Mouse (Mus musculus): ENCODE data around the gene Abca9. TPM values are rescaled to one million over a fixed set of nuclear protein-coding genes. Genes with fewer than 3 reads are reported as not detected.

Gene Abca9
- 0.40 and 1.2 TPM in 2 replicates for polyA plus RNA-seq (2014; fragmentation: Nextera tagmentation; extraction: Ambion mirVana)

DNA sequence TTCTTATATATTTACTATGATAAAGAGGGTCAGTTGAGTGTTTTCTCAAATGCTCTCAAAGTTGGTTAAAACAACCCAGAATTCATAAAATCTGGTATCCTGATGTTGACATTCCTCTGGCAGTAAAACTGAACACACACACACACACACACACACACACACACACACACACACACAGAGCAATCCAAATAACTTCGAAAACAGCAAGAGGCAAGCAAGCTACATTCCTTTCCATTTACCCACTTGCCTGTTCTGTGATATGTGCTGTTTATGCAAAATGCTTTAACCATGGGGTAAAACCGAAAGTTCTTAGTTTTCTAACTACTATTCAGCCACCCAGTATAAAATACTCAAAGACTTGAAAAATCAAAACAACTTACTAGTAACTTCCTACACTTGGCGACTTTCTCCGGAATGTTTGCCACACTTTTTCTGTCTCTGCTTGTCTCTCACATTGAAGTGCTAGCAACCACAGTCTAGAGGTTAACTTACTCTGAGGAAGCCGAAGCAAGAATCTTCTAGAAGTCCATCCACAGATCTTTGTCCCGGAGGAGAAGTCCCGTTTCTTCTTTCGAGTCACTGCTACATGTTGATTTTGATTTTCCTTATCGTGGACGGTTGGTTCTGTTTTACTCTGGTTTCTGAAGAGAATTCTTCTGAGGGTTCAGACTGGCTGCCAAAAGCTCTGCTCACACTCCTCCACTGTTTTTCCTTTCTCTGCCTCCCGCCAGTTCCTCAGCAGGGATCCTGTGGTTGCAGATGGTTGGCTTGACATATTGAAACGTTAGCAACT is at the start of gene Abca9:
TSS of gene Abca9 (minus strand) at position 738 of the 793 bp plus-strand sequence.
- H3K27ac ChIP-seq (ENCODE audit: low read depth, low read length) = no peak within 1 kb of the TSS
- ATAC-seq (ENCODE audit: low FRiP score, low TSS enrichment) = no peak
- H3K9ac ChIP-seq (ENCODE audit: low read depth, low read length) = no peak within 1 kb of the TSS
- no peaks in the 10 kb centered on the region for H3K27me3 ChIP-seq (ENCODE audit: control insufficient read depth, insufficient read depth, low read length)
- 55% methylated on average over 12 of the region's 12 CpGs for WGBS
- H3K4me1 ChIP-seq (ENCODE audit: control insufficient read depth, insufficient read depth, low read length) = no peaks in the 10 kb centered on the region
- H3K36me3 ChIP-seq (ENCODE audit: control insufficient read depth, insufficient read depth, low read length) = no peaks in the 10 kb centered on the region
- H3K4me2 ChIP-seq (replicated peaks; ENCODE audit: low read depth, low read length) = no peak within 1 kb of the TSS; the same call in 1 of the 2 replicates
- H3K9me3 ChIP-seq (ENCODE audit: control insufficient read depth, low read length) = no peaks in the 10 kb centered on the region
- no peak within 1 kb of the TSS; the same call in 1 of the 2 replicates for H3K4me3 ChIP-seq (ENCODE audit: low read length)

DNA sequence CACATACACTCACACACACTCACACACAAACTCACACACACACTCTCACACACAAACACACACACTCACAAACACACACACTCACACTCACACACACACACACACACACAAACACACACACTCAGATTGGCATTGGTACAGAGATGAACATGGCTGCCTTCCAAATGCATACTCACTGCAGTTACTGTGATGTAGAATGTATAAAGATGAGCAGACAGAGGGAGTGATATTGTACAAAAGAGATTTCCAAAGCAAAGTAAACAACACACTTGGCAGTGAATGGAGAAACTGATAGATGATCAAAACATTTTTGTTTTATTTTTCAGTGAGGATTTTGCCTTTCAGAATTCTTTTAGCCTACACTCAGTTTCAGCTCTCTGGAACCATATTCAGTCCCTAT is 49.1 kb upstream of the Abca9 start:
- no peak overlapping the region for H3K9ac ChIP-seq (ENCODE audit: low read depth, low read length)

DNA sequence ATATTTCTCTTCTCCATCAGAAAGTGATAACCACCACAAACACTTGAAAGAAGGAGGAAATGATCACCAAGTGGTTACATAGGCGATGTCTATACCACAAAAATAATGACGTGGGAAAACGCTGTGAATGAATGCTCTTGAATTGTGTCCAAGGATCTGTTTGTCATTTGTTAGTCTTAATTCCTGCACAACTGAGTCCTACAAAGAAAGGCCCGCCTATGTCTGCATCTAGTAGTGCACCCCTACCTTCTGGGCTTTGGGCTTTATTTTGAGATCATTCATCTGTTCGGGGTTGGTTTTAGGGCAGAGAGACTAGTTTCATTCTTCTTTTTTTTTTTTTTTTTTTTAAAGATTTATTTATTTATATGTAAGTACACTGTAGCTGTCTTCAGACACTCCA is 35.9 kb upstream of the Abca9 start:
- no peak for ATAC-seq (ENCODE audit: low FRiP score, low TSS enrichment)
- H3K36me3 ChIP-seq (ENCODE audit: control insufficient read depth, insufficient read depth, low read length) = no peaks in the 10 kb centered on the region
- H3K4me3 ChIP-seq (ENCODE audit: low read length) = no peak overlapping the region
- no peak overlapping the region for H3K9ac ChIP-seq (ENCODE audit: low read depth, low read length)
- H3K27me3 ChIP-seq (ENCODE audit: control insufficient read depth, insufficient read depth, low read length) = no peaks in the 10 kb centered on the region
- H3K4me1 ChIP-seq (ENCODE audit: control insufficient read depth, insufficient read depth, low read length) = no peaks in the 10 kb centered on the region
- no peaks in the 10 kb centered on the region for H3K9me3 ChIP-seq (ENCODE audit: control insufficient read depth, low read length)
- H3K27ac ChIP-seq (ENCODE audit: low read depth, low read length) = no peak overlapping the region
- WGBS = 88% methylated on average over 5 of the region's 5 CpGs
- H3K4me2 ChIP-seq (replicated peaks; ENCODE audit: low read depth, low read length) = no peak overlapping the region

More for the DNA sequence above, 49.1 kb upstream of the Abca9 start:
- H3K9me3 ChIP-seq (ENCODE audit: control insufficient read depth, low read length) = no peaks in the 10 kb centered on the region
- 0 out of 2 replicates have a peak, but pooled peaks cover 3% of the 10 kb centered on the region for H3K4me1 ChIP-seq (ENCODE audit: control insufficient read depth, insufficient read depth, low read length)
- no peak overlapping the region for H3K4me3 ChIP-seq (ENCODE audit: low read length)
- no peak overlapping the region for H3K4me2 ChIP-seq (replicated peaks; ENCODE audit: low read depth, low read length)
- no peaks in the 10 kb centered on the region for H3K36me3 ChIP-seq (ENCODE audit: control insufficient read depth, insufficient read depth, low read length)
- H3K27me3 ChIP-seq (ENCODE audit: control insufficient read depth, insufficient read depth, low read length) = no peaks in the 10 kb centered on the region
- H3K27ac ChIP-seq (ENCODE audit: low read depth, low read length) = no peak overlapping the region
- no peak for ATAC-seq (ENCODE audit: low FRiP score, low TSS enrichment)

DNA sequence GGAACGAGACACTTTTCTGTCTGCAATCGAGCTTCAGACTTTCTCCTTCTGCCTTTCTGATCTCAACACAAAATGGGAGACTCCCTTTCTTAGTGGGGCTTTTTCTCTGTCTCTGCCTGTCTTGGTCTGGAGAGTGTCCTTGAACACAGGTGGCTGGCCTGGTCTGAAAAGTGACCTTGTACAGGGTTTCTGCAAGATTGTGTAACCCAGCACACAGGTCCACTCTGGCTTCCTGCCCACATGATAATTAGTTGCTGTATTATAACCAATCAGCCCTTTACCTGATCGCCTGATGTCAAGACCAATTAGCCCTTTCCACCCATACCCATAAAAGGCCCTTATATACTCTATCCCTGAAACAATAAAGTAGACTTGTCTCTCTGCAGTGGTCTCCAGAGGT is 30.9 kb upstream of the Abca9 start:
- H3K9me3 ChIP-seq (ENCODE audit: control insufficient read depth, low read length) = no peaks in the 10 kb centered on the region
- no peak overlapping the region for H3K4me2 ChIP-seq (replicated peaks; ENCODE audit: low read depth, low read length)
- H3K27me3 ChIP-seq (ENCODE audit: control insufficient read depth, insufficient read depth, low read length) = no peaks in the 10 kb centered on the region
- no peak overlapping the region for H3K9ac ChIP-seq (ENCODE audit: low read depth, low read length)
- H3K27ac ChIP-seq (ENCODE audit: low read depth, low read length) = no peak overlapping the region
- no peak overlapping the region for H3K4me3 ChIP-seq (ENCODE audit: low read length)
- ATAC-seq (ENCODE audit: low FRiP score, low TSS enrichment) = no peak
- WGBS = 85% methylated on average over 3 of the region's 3 CpGs
- no peaks in the 10 kb centered on the region for H3K36me3 ChIP-seq (ENCODE audit: control insufficient read depth, insufficient read depth, low read length)
- H3K4me1 ChIP-seq (ENCODE audit: control insufficient read depth, insufficient read depth, low read length) = no peaks in the 10 kb centered on the region

DNA sequence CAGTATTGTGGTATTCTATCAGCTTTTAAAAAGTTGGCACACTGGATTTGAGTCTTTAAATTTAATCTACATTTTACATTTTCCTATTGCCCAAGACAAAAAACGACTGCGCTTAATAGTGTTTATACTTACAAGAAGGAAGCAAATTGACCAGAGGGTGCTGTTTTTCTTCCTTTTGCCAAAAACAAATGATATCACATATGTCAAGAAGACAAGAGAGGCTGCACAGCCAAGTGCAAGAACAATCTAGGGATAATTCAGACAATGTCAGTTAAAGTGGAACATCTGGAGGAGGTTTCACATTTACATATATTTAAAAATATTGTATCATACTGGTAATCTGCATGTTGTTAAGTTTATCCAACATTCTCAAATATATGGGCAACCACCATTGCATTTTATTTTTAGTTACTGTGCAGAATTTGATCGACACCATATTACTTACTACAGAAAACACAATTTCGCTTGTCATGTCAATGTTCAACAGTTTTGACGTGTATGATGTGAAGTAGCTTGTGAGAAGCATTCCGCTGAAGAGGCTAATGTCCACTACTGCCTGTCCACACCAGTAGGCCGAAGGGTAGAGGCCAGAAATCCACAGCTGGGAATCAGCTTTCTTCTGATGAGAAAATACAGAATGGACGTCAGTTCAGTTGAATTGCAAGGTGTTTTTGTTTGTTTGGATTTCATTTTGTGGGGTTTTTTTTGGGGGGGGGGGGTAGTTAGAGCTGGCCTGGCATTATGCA is 28.7 kb upstream of the Abca9 start:
- Histone ChIP-seq H3K4me1 (ENCODE audit: control insufficient read depth, insufficient read depth, low read length) (no peaks in the 10 kb centered on the region), H3K27ac (ENCODE audit: low read depth, low read length) (no peak overlapping the region), H3K4me2 (replicated peaks; ENCODE audit: low read depth, low read length) (no peak overlapping the region), H3K9me3 (ENCODE audit: control insufficient read depth, low read length) (no peaks in the 10 kb centered on the region), H3K36me3 (ENCODE audit: control insufficient read depth, insufficient read depth, low read length) (no peaks in the 10 kb centered on the region), H3K4me3 (ENCODE audit: low read length) (no peak overlapping the region), H3K9ac (ENCODE audit: low read depth, low read length) (no peak overlapping the region), H3K27me3 (ENCODE audit: control insufficient read depth, insufficient read depth, low read length) (no peaks in the 10 kb centered on the region)
- no peak for ATAC-seq (ENCODE audit: low FRiP score, low TSS enrichment)
- WGBS = 91% methylated on average over 8 of the region's 8 CpGs

DNA sequence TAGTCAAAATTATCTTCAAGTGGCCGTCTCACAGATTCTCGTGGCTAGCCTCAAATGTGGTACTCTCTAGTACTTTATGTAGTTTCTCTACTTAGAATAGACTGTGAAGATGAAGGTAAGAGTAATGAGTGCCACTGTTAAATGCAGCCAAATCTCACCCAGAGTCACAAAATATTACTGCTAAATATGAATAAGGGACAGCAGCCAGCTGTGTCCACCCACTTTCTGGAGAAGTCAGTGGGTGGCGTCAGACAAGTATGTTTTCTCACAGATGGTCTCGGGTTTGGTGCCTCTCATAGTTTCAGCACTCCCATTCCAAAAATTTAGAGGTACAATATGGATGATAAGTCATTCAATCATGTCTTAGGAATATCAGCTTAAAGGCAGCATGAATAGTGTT is 27.3 kb upstream of the Abca9 start:
- Histone ChIP-seq H3K27me3 (ENCODE audit: control insufficient read depth, insufficient read depth, low read length) (no peaks in the 10 kb centered on the region), H3K9ac (ENCODE audit: low read depth, low read length) (no peak overlapping the region), H3K4me1 (ENCODE audit: control insufficient read depth, insufficient read depth, low read length) (no peaks in the 10 kb centered on the region), H3K9me3 (ENCODE audit: control insufficient read depth, low read length) (no peaks in the 10 kb centered on the region), H3K4me2 (replicated peaks; ENCODE audit: low read depth, low read length) (no peak overlapping the region), H3K4me3 (ENCODE audit: low read length) (no peak overlapping the region), H3K36me3 (ENCODE audit: control insufficient read depth, insufficient read depth, low read length) (no peaks in the 10 kb centered on the region), H3K27ac (ENCODE audit: low read depth, low read length) (no peak overlapping the region)
- WGBS = 88% methylated on average over 4 of the region's 4 CpGs
- no peak for ATAC-seq (ENCODE audit: low FRiP score, low TSS enrichment)

DNA sequence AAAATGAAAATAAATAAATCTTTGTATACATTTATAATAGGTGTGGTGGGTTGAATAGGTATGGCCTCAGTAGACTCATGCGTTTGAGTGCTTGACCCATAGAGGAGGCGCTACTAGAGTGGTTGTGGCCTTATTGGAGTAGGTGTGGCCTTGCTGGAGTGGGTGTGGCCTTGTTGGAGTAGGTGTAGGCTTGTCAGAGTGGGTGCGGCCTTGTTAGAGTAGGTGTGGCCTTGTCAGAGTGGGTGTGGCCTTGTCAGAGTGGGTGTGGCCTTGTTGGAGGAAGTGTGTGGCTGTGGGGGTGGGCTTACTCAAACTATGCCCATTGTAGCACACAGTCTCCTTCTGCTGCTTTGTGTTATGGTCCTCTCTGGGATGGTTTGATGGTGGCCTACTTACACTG is 3.2 kb upstream of the Abca9 start:
- H3K9me3 ChIP-seq (ENCODE audit: control insufficient read depth, low read length) = no peaks in the 10 kb centered on the region
- no peak overlapping the region for H3K9ac ChIP-seq (ENCODE audit: low read depth, low read length)
- 93% methylated on average over 3 of the region's 3 CpGs for WGBS
- H3K36me3 ChIP-seq (ENCODE audit: control insufficient read depth, insufficient read depth, low read length) = no peaks in the 10 kb centered on the region
- no peak overlapping the region for H3K4me3 ChIP-seq (ENCODE audit: low read length)
- H3K4me2 ChIP-seq (replicated peaks; ENCODE audit: low read depth, low read length) = no peak overlapping the region
- H3K27ac ChIP-seq (ENCODE audit: low read depth, low read length) = no peak overlapping the region
- no peak for ATAC-seq (ENCODE audit: low FRiP score, low TSS enrichment)
- no peaks in the 10 kb centered on the region for H3K27me3 ChIP-seq (ENCODE audit: control insufficient read depth, insufficient read depth, low read length)
- no peaks in the 10 kb centered on the region for H3K4me1 ChIP-seq (ENCODE audit: control insufficient read depth, insufficient read depth, low read length)

DNA sequence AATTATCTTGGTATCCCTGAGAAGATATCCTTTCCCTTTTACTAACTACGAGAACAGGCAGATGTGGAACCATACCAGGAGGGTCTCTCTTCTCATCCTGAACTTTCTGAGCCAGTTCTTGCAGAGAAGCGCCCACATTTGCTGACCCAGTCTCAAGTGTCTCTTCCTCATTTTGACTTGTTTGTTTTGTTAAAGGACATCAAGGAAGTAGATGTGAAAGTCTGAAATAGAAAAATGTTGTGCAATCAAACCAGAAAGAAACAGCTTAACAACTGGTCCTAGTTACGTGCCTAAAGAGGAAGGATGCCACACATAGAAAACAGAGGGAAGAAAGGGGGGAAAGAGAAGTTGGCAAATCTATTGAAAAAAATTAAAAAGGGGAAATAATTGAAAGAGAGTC is 2.2 kb downstream of the Abca9 start:
- 53% methylated on average over 3 of the region's 3 CpGs for WGBS
- Histone ChIP-seq H3K27ac (ENCODE audit: low read depth, low read length) (no peak overlapping the region), H3K4me1 (ENCODE audit: control insufficient read depth, insufficient read depth, low read length) (no peaks in the 10 kb centered on the region), H3K36me3 (ENCODE audit: control insufficient read depth, insufficient read depth, low read length) (no peaks in the 10 kb centered on the region), H3K9me3 (ENCODE audit: control insufficient read depth, low read length) (no peaks in the 10 kb centered on the region), H3K9ac (ENCODE audit: low read depth, low read length) (no peak overlapping the region), H3K4me2 (replicated peaks; ENCODE audit: low read depth, low read length) (no peak overlapping the region), H3K4me3 (ENCODE audit: low read length) (no peak overlapping the region), H3K27me3 (ENCODE audit: control insufficient read depth, insufficient read depth, low read length) (no peaks in the 10 kb centered on the region)
- ATAC-seq (ENCODE audit: low FRiP score, low TSS enrichment) = no peak

DNA sequence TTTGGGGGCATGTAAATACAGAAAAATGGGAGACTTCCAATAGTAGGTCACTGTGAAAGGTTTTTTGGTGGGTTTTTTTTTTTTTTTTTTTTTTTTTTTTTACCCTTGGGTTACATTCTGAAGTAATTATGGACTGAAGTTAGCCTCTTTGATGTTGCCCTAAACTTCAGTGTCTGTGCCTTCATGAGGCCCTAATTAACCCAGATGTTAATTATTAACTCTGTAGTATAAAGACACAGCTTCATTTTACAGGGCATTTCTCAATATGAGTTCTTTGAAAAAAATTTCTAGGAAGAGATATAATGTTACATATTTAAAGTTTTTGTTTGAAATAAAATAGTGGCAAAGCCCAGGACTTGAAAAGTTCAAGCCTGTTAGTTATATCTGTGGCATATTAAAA is 2.6 kb downstream of the Abca9 start:
- no peaks in the 10 kb centered on the region for H3K36me3 ChIP-seq (ENCODE audit: control insufficient read depth, insufficient read depth, low read length)

More for the DNA sequence above, 2.6 kb downstream of the Abca9 start:
- no peak for ATAC-seq (ENCODE audit: low FRiP score, low TSS enrichment)
- H3K4me1 ChIP-seq (ENCODE audit: control insufficient read depth, insufficient read depth, low read length) = no peaks in the 10 kb centered on the region
- no peak overlapping the region for H3K4me3 ChIP-seq (ENCODE audit: low read length)
- no peaks in the 10 kb centered on the region for H3K27me3 ChIP-seq (ENCODE audit: control insufficient read depth, insufficient read depth, low read length)
- no peaks in the 10 kb centered on the region for H3K9me3 ChIP-seq (ENCODE audit: control insufficient read depth, low read length)
- H3K9ac ChIP-seq (ENCODE audit: low read depth, low read length) = no peak overlapping the region
- H3K4me2 ChIP-seq (replicated peaks; ENCODE audit: low read depth, low read length) = no peak overlapping the region
- no peak overlapping the region for H3K27ac ChIP-seq (ENCODE audit: low read depth, low read length)

All from kidney, embryonic 14.5 days (tissue).